Mouse (Mus musculus): Measurements from ENCODE around the gene Clca2. TPM values are rescaled to one million over a fixed set of nuclear protein-coding genes. Genes with fewer than 3 reads are reported as not detected.

The Clca2 gene
- polyA plus RNA-seq, 1 experiment from 2014 or later, result not detected

DNA sequence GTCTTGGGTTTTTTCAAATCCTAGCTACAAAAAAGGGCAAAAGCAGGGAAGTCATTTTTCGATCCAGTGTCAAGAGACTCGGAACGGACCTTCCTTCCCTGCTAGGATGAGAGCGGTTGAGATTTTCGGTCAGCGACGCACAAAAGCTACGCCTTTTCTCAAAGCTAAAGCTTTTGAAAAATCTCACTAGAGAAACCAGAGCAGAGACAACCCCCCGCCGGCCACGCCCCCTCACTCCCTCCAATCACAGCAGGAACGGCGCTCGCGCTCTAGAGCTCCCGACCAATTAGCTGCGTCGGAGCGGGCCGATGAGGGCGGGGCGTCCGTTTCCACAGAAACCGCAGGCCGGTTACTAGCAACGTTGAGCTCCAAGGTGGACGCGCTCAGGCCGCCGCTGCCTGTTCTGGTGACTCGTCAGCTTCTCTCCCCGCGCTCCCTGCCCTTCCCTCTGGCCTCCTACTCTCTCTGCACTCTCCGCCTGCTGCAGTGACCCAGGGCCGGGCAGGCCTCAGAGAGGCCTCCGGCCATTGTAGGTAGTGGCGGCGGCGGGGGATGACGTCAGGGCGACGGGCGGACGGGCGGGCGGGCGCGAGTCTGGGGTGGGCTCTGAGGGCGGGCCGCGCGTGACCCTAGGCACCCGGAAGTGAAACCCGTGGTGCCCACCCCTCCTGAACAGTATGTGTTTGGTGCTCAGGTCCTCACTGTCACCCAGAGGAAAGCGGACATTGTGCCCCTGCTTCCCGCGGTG is 19.2 kb upstream of the Clca2 start, which contains the start of gene Odf2l:
TSS of gene Odf2l (plus strand) at position 335 of the 748 bp plus-strand sequence.
- Histone ChIP-seq H3K4me1 (replicated peaks) (peaks cover 19% of the 10 kb centered on the region), H3K4me3 (replicated peaks) (peak within 1 kb of the TSS; percentile 69), H3K9me3 (no peaks in the 10 kb centered on the region), H3K27me3 (no peaks in the 10 kb centered on the region), H3K36me3 (no peaks in the 10 kb centered on the region), H3K9ac (replicated peaks) (peak within 1 kb of the TSS; percentile 78), H3K4me2 (replicated peaks) (peak within 1 kb of the TSS; percentile 75), H3K27ac (peak within 1 kb of the TSS; percentile 96)
- WGBS, result under 1% methylated on average over 57 of the region's 57 CpGs
- peak; percentile 99 for ATAC-seq

DNA sequence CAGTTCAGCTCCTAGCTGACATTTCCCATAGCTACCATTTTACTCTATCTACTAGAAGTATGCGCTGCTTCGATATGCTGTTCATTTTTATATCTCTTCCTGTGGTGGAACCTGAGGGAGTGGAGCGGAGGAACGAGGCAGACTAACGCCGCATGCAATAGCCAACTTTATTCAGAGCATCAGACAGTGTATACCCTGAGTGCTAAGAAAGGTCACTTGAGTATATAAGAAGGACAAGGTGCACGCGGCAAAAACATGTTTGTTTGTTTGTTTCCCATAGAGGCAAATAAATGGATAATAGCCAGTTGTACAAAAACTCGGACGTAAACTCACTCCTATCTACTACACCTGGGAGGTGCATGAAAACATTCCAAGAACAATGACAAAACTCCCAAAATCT is 18.4 kb upstream of the Clca2 start:
- peak overlapping the region; percentile 96 for H3K27ac ChIP-seq
- 84% methylated on average over 10 of the region's 10 CpGs for WGBS
- peaks cover 19% of the 10 kb centered on the region for H3K4me1 ChIP-seq (replicated peaks)
- peak overlapping the region; percentile 58 for H3K4me2 ChIP-seq (replicated peaks)
- H3K9ac ChIP-seq (replicated peaks), result peak overlapping the region; percentile 70
- no peaks in the 10 kb centered on the region for H3K27me3 ChIP-seq
- H3K4me3 ChIP-seq (replicated peaks), result peak overlapping the region; percentile 69
- no peaks in the 10 kb centered on the region for H3K9me3 ChIP-seq
- ATAC-seq, result no peak
- H3K36me3 ChIP-seq, result no peaks in the 10 kb centered on the region

DNA sequence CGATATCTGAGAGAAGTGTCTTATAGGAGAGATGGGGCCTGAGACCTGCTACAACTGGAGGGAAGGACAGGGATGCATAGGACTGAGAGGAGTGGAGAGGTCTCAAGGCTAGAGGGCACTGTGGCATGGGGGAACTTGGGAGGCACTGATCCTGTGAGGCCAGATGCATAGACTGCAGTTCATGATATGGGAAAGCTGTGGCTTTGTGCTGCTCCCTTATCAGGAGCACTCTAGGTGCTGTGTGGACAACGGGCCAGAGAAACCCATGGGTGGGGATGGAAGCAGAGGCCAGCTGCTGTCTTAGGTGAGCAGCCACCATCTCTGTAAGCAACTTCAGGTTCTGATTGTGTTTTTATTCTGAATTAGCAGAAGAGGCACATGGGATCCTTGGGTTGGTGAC is 15.9 kb upstream of the Clca2 start:
- no peak overlapping the region for H3K27ac ChIP-seq
- no peaks in the 10 kb centered on the region for H3K27me3 ChIP-seq
- H3K4me1 ChIP-seq (replicated peaks), result peaks cover 18% of the 10 kb centered on the region
- ATAC-seq, result no peak
- H3K9me3 ChIP-seq, result no peaks in the 10 kb centered on the region
- WGBS, result 91% methylated on average over 2 of the region's 2 CpGs
- no peaks in the 10 kb centered on the region for H3K36me3 ChIP-seq
- no peak overlapping the region for H3K9ac ChIP-seq (replicated peaks)
- no peak overlapping the region for H3K4me2 ChIP-seq (replicated peaks)
- H3K4me3 ChIP-seq (replicated peaks), result no peak overlapping the region

DNA sequence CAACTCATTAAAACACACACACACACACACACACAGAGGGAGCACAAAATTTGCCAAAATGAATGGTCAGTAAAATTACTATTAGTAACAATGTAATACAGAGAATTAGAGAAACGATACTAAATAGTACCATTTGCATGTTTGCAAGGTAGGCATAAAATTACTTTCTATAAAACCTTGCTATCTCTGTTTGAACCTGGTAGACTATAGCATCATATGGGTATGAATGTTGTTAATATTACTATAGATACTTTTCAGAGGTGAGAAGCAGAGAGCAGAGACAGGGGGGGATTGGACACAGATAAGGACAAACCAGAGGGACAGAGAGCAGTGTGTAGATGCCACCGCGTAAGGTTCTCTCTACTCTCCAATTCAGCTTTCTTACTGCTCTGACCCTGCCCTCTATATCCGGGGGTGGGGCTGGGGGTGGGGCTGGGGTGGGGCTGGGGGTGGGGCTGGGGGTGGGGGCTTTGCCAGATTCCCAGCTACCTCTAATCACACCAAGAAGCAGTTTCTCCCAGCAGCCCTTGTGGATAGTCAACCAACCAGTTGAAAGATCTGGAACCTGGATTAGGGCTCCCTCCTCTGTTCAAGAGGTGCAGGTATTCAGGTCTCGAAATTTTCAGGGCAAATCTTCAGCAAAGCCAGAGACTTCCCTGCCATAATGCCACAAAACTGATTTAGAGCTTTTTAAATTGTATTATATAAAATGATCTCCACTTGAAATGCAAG is 6.7 kb upstream of the Clca2 start:
- no peaks in the 10 kb centered on the region for H3K9me3 ChIP-seq
- H3K36me3 ChIP-seq, result no peaks in the 10 kb centered on the region
- 0 out of 2 replicates have a peak, but pooled peaks have one; percentile 17 for ATAC-seq
- WGBS, result 68% methylated on average over 5 of the region's 5 CpGs
- no peak overlapping the region for H3K4me3 ChIP-seq (replicated peaks)
- no peak overlapping the region for H3K4me2 ChIP-seq (replicated peaks)
- H3K27me3 ChIP-seq, result no peaks in the 10 kb centered on the region
- H3K4me1 ChIP-seq (replicated peaks), result no peaks in the 10 kb centered on the region
- no peak overlapping the region for H3K27ac ChIP-seq
- H3K9ac ChIP-seq (replicated peaks), result no peak overlapping the region

DNA sequence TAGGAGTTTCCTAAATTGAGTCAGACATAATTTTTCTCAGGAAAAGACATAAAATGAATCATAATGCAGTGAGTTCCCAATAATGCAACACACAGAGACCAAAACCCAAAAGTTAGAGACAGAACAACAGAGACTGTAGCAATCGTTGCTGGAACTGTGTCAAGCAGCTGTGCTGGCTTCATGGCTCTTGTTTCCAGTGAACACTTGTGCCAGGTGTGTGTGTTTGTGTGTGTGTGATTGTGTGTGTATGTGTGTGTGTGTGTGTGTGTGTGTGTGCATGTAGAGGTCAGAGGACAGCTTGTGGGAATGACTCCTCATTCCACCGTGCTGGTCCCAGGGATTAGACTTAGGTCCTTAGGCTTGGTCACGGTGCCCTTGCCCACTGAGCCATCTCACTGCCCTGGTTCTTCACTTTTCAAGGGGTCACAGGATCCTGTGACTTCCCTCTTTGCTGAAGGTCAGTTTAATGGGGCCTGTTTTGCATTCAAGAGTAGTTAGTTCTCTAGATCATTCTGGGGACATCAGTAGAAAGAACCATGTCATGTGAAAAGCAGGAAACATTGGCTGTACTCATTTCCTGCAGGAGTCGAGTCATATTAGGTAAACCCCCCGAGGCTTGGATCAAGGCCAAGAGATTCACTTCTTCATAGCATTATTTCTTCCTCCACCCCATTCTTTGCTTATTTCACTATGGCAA is 6.0 kb upstream of the Clca2 start:
- Histone ChIP-seq H3K4me1 (replicated peaks) (no peaks in the 10 kb centered on the region), H3K27ac (no peak overlapping the region), H3K36me3 (no peaks in the 10 kb centered on the region), H3K9ac (replicated peaks) (no peak overlapping the region), H3K4me3 (replicated peaks) (no peak overlapping the region), H3K27me3 (no peaks in the 10 kb centered on the region), H3K9me3 (no peaks in the 10 kb centered on the region), H3K4me2 (replicated peaks) (no peak overlapping the region)
- 82% methylated on average over 4 of the region's 5 CpGs for WGBS
- no peak for ATAC-seq

DNA sequence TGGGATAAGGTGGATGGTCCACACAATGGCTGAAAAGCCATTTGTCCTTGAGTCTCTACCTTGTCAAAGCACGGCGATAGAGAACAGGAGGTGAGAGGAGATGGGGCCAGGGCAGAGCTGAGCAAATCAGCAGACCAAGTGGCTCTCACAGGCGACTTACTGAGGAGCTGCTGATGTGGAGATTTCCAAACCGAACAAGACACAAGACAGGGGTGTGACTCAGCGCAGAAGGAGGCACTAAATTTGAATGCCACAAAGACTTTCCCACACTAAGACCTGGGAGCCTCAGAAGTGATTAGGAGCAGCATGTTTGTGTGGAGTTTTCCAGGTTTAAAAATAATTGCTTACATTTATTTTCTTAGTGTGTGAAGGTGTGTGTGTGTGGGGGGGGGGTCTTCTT is 4.5 kb upstream of the Clca2 start:
- Histone ChIP-seq H3K4me1 (replicated peaks) (no peaks in the 10 kb centered on the region), H3K9me3 (no peaks in the 10 kb centered on the region), H3K27ac (no peak overlapping the region), H3K9ac (replicated peaks) (no peak overlapping the region), H3K4me2 (replicated peaks) (no peak overlapping the region), H3K27me3 (no peaks in the 10 kb centered on the region), H3K36me3 (no peaks in the 10 kb centered on the region), H3K4me3 (replicated peaks) (no peak overlapping the region)
- ATAC-seq, result no peak
- WGBS, result 74% methylated on average over 5 of the region's 5 CpGs

DNA sequence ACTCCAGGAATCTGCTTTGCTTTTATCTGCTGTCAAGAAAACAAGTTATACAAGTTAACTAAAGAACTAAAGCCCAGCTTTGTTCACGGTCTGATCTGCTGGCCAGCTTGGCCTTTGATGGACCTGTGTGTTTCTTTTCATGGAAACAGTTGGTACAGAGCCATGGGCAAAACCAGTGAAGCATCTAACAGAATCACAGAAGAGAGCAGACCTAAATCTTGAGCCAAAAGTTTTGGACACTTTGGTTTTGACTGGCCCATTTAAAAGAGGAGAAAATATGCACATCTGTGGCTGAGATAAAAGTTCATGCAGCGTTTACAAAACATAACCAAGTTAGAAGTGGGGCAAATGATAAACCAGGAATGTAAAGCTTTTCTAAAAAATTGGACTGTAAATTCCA is 4.1 kb upstream of the Clca2 start:
- no peak for ATAC-seq
- Histone ChIP-seq H3K27ac (no peak overlapping the region), H3K4me2 (replicated peaks) (no peak overlapping the region), H3K4me3 (replicated peaks) (no peak overlapping the region), H3K27me3 (no peaks in the 10 kb centered on the region), H3K9ac (replicated peaks) (no peak overlapping the region), H3K4me1 (replicated peaks) (no peaks in the 10 kb centered on the region), H3K9me3 (no peaks in the 10 kb centered on the region), H3K36me3 (no peaks in the 10 kb centered on the region)
- WGBS, result 79% methylated on average over 2 of the region's 2 CpGs

DNA sequence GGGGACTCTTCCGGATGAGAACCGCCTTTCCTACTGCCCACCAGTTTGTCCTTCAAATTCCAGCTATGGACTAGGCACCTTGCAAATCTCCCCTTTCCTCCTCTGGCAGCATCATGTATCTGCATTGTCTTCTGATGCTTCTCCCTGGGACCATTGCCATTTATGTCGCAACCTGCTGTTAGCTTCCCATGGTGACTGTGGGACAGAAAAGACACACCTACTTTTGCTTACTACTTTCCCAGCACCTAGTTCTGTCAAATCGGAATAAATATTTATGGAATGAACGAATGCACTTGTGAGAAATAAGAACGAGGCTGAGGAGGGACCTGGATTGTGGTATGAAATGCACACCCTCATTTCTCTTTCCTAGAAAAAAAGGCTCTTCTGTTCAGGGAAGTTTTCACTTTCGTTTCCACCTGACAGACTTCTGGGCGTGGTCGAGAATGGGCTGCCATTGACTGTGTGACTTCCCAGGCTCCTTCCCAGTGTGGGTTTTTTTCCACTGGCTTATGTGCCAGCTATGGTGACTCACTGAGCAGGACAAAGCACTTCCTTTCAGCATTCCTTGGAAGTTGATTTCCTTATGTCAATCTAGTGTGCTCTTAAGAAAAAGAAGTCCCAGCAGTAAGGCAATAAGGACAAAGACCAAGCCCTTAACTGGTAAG is 2.8 kb upstream of the Clca2 start:
- no peak overlapping the region for H3K27ac ChIP-seq
- H3K4me1 ChIP-seq (replicated peaks), result no peaks in the 10 kb centered on the region
- H3K4me3 ChIP-seq (replicated peaks), result no peak overlapping the region
- no peak for ATAC-seq
- H3K27me3 ChIP-seq, result no peaks in the 10 kb centered on the region
- no peaks in the 10 kb centered on the region for H3K9me3 ChIP-seq
- WGBS, result 85% methylated on average over 9 of the region's 9 CpGs
- no peak overlapping the region for H3K9ac ChIP-seq (replicated peaks)
- no peak overlapping the region for H3K4me2 ChIP-seq (replicated peaks)
- no peaks in the 10 kb centered on the region for H3K36me3 ChIP-seq

DNA sequence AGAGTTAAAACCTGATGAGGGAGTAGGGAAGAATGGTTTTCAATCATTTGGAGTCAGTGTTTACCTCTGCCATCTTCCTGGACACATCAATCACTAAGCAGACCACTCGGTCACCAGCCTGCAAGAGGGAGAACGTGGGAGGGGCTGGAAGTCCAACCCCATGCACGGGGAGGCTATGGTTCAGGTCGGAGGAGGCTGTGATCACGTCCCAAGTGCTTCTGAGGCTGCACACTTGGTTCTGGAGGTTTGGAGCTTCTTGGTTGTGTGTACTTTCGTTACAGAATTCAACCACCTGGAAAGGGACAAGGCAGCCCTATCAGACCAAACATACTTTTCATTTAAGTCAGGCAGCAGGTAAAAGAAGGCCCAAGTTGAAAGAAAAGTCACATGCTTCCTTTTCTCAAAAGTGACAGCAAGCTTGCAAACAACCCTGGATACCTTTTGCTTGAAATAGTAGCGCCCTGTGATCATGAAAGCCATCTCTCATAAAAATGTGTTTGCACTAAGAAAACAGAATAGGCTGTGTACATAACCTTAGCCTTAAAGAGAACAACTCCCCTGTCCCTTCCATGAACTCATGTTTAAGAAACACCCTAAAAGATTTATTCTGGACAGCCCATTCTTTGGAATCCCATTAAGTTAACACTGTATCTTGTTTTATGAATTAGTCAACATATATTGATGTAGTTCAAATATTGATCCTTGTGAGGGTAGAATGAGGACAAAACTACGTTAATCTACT is 11.2 kb downstream of the Clca2 start:
- no peak overlapping the region for H3K4me3 ChIP-seq (replicated peaks)
- WGBS, result 79% methylated on average over 8 of the region's 8 CpGs
- no peak overlapping the region for H3K27ac ChIP-seq
- no peaks in the 10 kb centered on the region for H3K36me3 ChIP-seq
- H3K4me1 ChIP-seq (replicated peaks), result no peaks in the 10 kb centered on the region
- ATAC-seq, result no peak
- H3K4me2 ChIP-seq (replicated peaks), result no peak overlapping the region
- H3K9me3 ChIP-seq, result 0 out of 2 replicates have a peak, but pooled peaks cover 4% of the 10 kb centered on the region
- no peak overlapping the region for H3K9ac ChIP-seq (replicated peaks)
- no peaks in the 10 kb centered on the region for H3K27me3 ChIP-seq

DNA sequence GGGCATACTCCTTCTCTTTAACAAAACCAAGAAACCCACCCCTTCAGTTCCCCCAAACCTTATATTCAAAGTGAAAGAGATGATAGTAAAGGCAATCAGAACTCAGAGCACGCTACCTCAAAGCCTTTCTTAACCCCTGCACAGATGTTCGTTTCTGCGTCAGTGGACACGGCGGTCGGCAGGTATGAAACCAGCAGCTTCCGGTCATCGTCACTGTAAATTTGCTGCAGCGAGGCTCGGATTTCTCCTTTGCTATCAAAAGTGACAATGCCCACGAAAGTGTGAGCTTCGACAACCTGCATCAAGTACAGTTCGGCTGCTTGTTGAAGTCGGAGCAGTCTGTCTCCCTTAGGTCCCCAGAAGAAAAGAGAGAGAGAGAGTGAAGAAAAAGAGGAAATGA is 13.1 kb downstream of the Clca2 start:
- Histone ChIP-seq H3K4me1 (replicated peaks) (no peaks in the 10 kb centered on the region), H3K4me2 (replicated peaks) (no peak overlapping the region), H3K9me3 (0 out of 2 replicates have a peak, but pooled peaks cover 4% of the 10 kb centered on the region), H3K27me3 (no peaks in the 10 kb centered on the region), H3K36me3 (no peaks in the 10 kb centered on the region), H3K9ac (replicated peaks) (no peak overlapping the region), H3K27ac (no peak overlapping the region), H3K4me3 (replicated peaks) (no peak overlapping the region)
- ATAC-seq, result no peak
- WGBS, result 96% methylated on average over 14 of the region's 14 CpGs

DNA sequence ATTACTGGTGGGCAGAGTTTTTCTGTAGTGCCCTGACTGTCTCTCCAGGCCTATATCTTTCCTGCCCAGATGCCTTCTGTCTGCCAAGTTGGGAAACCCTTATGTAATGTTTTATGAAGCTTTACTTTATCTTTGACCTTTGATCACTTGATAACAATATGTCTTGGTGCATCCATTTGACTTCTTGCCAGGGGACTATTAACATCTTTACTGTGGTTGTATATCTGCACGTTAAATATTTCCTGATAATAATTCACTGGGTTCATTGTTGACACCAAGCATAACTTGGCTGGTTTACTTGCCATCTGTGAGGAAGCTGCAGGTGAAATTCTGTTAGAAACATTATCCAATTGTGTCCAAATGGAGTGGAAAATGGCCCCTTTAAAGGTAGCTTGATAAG is 16.2 kb downstream of the Clca2 start:
- no peak for ATAC-seq
- H3K9me3 ChIP-seq, result 0 out of 2 replicates have a peak, but pooled peaks cover 4% of the 10 kb centered on the region
- H3K27ac ChIP-seq, result no peak overlapping the region
- no peaks in the 10 kb centered on the region for H3K36me3 ChIP-seq
- no peak overlapping the region for H3K9ac ChIP-seq (replicated peaks)
- H3K27me3 ChIP-seq, result no peaks in the 10 kb centered on the region
- no peaks in the 10 kb centered on the region for H3K4me1 ChIP-seq (replicated peaks)
- no peak overlapping the region for H3K4me3 ChIP-seq (replicated peaks)
- H3K4me2 ChIP-seq (replicated peaks), result no peak overlapping the region
- 90% methylated on average over 1 of the region's 1 CpGs for WGBS

Data from midbrain, embryonic 13.5 days (tissue).